Mouse (Mus musculus): ENCODE measurements around the gene Klrb1c. TPM values are rescaled to one million over a fixed set of nuclear protein-coding genes. Genes with fewer than 3 reads are reported as not detected.
A peak's percentile ranks its signal among the peaks of the same experiment; 100 is the strongest.
"Not testable (repeated sequence)": the region's sequence is repeated elsewhere in the genome, so short reads cannot be mapped to it uniquely, and the experiment has no call there.

Klrb1c gene
- polyA plus RNA-seq, 1 experiment from 2014 or later, result not detected

GRCm38 (mm10) chr6:128818083-128818802 is 29.2 kb upstream of the Klrb1c start:
- no peak for ATAC-seq
- no peak for DNase-seq (ENCODE audit: low spot score)
- 77% methylated on average over 4 of the region's 4 CpGs for WGBS
- no peaks in the 10 kb centered on the region for H3K27me3 ChIP-seq (replicated peaks; ENCODE audit: control insufficient read depth, insufficient read depth, low read length)
- no peaks in the 10 kb centered on the region for H3K36me3 ChIP-seq (ENCODE audit: control insufficient read depth, insufficient read depth, low read length)
- H3K9me3 ChIP-seq (replicated peaks; ENCODE audit: control insufficient read depth, low read length), result no peaks in the 10 kb centered on the region
- no peak overlapping the region for H3K4me2 ChIP-seq (ENCODE audit: low read length)
- H3K27ac ChIP-seq (ENCODE audit: low read depth, low read length), result no peak overlapping the region
- H3K9ac ChIP-seq (ENCODE audit: low read length), result no peak overlapping the region
- no peak overlapping the region for H3K4me3 ChIP-seq (ENCODE audit: low read depth, low read length)
- no peaks in the 10 kb centered on the region for H3K4me1 ChIP-seq (ENCODE audit: control insufficient read depth, insufficient read depth, low read length)

DNA sequence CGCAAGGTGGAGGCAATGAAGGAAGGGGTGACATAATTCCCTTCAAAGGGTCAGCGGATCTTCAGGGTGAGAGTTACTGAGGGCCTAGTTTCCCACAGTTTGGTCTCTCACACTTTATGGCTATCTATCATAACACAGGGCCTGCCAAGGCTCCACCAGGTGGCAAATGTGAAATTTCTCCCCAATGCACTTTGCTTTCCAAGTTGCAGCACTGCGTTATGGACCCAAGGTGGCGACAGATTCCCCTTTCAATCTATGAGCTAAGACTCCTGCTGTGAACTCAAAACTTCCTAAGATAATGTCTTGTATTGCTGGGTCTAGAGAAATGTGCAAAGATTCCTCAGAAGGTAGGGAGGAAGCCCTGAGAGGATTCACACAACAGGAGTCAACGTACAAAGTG is 19.5 kb upstream of the Klrb1c start:
- H3K27ac ChIP-seq (ENCODE audit: low read depth, low read length), result no peak overlapping the region
- H3K9me3 ChIP-seq (replicated peaks; ENCODE audit: control insufficient read depth, low read length), result no peaks in the 10 kb centered on the region
- DNase-seq (ENCODE audit: low spot score) (peak; percentile 49), ATAC-seq (no peak)
- 89% methylated on average over 5 of the region's 5 CpGs for WGBS
- no peak overlapping the region for H3K9ac ChIP-seq (ENCODE audit: low read length)
- no peaks in the 10 kb centered on the region for H3K4me1 ChIP-seq (ENCODE audit: control insufficient read depth, insufficient read depth, low read length)
- no peak overlapping the region for H3K4me3 ChIP-seq (ENCODE audit: low read depth, low read length)
- H3K36me3 ChIP-seq (ENCODE audit: control insufficient read depth, insufficient read depth, low read length), result no peaks in the 10 kb centered on the region
- H3K27me3 ChIP-seq (replicated peaks; ENCODE audit: control insufficient read depth, insufficient read depth, low read length), result no peaks in the 10 kb centered on the region
- H3K4me2 ChIP-seq (ENCODE audit: low read length), result no peak overlapping the region

DNA sequence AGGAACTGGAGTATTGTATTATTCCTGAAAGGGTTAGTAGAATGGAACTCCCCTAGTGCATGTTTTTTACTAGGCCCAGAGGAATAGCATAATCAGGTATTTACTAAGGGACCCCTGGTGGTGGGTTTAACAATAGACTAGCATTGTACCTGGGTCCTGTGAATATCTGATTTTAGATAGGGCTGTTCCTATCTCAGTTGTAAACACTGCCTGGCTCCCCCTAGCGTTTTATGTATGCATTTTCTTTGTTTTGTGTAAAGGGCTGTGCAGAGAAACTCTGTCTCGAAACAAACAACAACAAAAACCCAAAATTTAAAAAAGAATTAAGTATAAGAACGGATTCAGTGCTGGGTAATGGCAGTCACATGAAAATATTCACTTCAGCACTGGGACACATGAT is 18.0 kb upstream of the Klrb1c start:
- WGBS, result 66% methylated on average over 3 of the region's 3 CpGs
- DNase-seq (ENCODE audit: low spot score) (peak; percentile 26), ATAC-seq (no peak)
- Histone ChIP-seq H3K27ac (ENCODE audit: low read depth, low read length) (no peak overlapping the region), H3K4me2 (ENCODE audit: low read length) (no peak overlapping the region), H3K27me3 (replicated peaks; ENCODE audit: control insufficient read depth, insufficient read depth, low read length) (no peaks in the 10 kb centered on the region), H3K36me3 (ENCODE audit: control insufficient read depth, insufficient read depth, low read length) (no peaks in the 10 kb centered on the region), H3K4me3 (ENCODE audit: low read depth, low read length) (no peak overlapping the region), H3K4me1 (ENCODE audit: control insufficient read depth, insufficient read depth, low read length) (no peaks in the 10 kb centered on the region), H3K9me3 (replicated peaks; ENCODE audit: control insufficient read depth, low read length) (no peaks in the 10 kb centered on the region), H3K9ac (ENCODE audit: low read length) (no peak overlapping the region)

DNA sequence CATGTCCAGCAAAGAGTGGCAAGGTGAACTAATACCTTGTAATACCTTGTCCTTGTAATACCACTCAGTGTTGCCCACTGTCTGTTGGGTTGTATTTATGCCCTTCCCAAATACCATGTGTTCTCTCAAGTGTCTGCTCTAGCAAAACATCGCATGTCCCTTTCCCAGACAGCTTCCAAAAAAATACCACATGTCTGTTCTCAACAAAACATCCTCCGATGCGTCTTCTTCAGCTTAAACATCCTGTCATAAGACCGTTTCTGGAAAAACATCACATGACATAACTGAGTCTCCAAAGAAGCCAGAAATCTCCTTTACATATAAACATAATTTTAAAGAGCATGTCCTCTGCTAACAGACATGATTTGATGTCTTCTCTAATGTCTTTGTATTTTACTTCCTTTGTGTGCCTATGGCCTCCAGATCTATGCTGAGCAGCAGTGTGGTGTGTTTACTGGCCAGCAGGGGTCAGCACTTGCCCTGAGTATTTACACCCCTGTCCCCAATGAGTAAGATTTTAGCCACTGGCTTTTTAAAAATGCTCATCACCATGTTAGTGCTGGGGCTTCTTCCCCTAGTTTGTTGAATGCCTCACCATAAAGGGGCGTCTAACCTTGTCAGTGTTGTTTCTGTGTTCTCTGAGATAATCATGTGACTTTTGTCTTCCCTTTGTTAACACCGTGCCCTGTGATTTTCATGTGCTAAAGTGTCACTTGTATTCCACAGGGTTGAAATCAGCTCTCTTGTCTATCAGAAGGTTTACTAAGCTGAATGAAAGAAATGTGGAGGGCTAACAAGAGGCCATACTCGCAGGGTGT is 16.0 kb upstream of the Klrb1c start:
- DNase-seq (ENCODE audit: low spot score) (peak; percentile 77), ATAC-seq (peak; percentile 33)
- not testable (repeated sequence) for H3K27me3 ChIP-seq (replicated peaks; ENCODE audit: control insufficient read depth, insufficient read depth, low read length); H3K9me3 ChIP-seq (replicated peaks; ENCODE audit: control insufficient read depth, low read length); H3K4me3 ChIP-seq (ENCODE audit: low read depth, low read length); H3K4me2 ChIP-seq (ENCODE audit: low read length); H3K27ac ChIP-seq (ENCODE audit: low read depth, low read length); H3K36me3 ChIP-seq (ENCODE audit: control insufficient read depth, insufficient read depth, low read length); H3K9ac ChIP-seq (ENCODE audit: low read length); H3K4me1 ChIP-seq (ENCODE audit: control insufficient read depth, insufficient read depth, low read length)
- 62% methylated on average over 7 of the region's 7 CpGs for WGBS

- 8% methylated on average over 26 of the region's 26 CpGs for WGBS
- H3K27me3 ChIP-seq (replicated peaks; ENCODE audit: control insufficient read depth, insufficient read depth, low read length), result no peaks in the 10 kb centered on the region
- H3K4me3 ChIP-seq (ENCODE audit: low read depth, low read length), result peak overlapping the region; percentile 40
- DNase-seq (ENCODE audit: low spot score), result peak; percentile 99
- no peaks in the 10 kb centered on the region for H3K36me3 ChIP-seq (ENCODE audit: control insufficient read depth, insufficient read depth, low read length)
- peak overlapping the region; percentile 66; the same call in 1 of the 2 replicates for H3K27ac ChIP-seq (ENCODE audit: low read depth, low read length)
- peak overlapping the region; percentile 66 for H3K9ac ChIP-seq (ENCODE audit: low read length)
- no peaks in the 10 kb centered on the region for H3K9me3 ChIP-seq (replicated peaks; ENCODE audit: control insufficient read depth, low read length)
- ATAC-seq, result peak; percentile 92
- H3K4me2 ChIP-seq (ENCODE audit: low read length), result peak overlapping the region; percentile 56
- H3K4me1 ChIP-seq (ENCODE audit: control insufficient read depth, insufficient read depth, low read length), result peaks cover 2% of the 10 kb centered on the region; the same call in 1 of the 2 replicates
Observed at GRCm38 (mm10) chr6:128802999-128803857, 14.2 kb upstream of the Klrb1c start.

- WGBS, result 11% methylated on average over 10 of the region's 10 CpGs
- peak overlapping the region; percentile 66 for H3K9ac ChIP-seq (ENCODE audit: low read length)
- ATAC-seq (peak; percentile 40), DNase-seq (ENCODE audit: low spot score) (no peak)
- H3K4me3 ChIP-seq (ENCODE audit: low read depth, low read length), result peak overlapping the region; percentile 40
- peak overlapping the region; percentile 66; the same call in 1 of the 2 replicates for H3K27ac ChIP-seq (ENCODE audit: low read depth, low read length)
- H3K4me2 ChIP-seq (ENCODE audit: low read length), result peak overlapping the region; percentile 56
- H3K27me3 ChIP-seq (replicated peaks; ENCODE audit: control insufficient read depth, insufficient read depth, low read length), result no peaks in the 10 kb centered on the region
- no peaks in the 10 kb centered on the region for H3K9me3 ChIP-seq (replicated peaks; ENCODE audit: control insufficient read depth, low read length)
- H3K36me3 ChIP-seq (ENCODE audit: control insufficient read depth, insufficient read depth, low read length), result no peaks in the 10 kb centered on the region
- H3K4me1 ChIP-seq (ENCODE audit: control insufficient read depth, insufficient read depth, low read length), result peaks cover 4% of the 10 kb centered on the region; the same call in 1 of the 2 replicates
Observed at GRCm38 (mm10) chr6:128802557-128802956, 13.5 kb upstream of the Klrb1c start.

DNA sequence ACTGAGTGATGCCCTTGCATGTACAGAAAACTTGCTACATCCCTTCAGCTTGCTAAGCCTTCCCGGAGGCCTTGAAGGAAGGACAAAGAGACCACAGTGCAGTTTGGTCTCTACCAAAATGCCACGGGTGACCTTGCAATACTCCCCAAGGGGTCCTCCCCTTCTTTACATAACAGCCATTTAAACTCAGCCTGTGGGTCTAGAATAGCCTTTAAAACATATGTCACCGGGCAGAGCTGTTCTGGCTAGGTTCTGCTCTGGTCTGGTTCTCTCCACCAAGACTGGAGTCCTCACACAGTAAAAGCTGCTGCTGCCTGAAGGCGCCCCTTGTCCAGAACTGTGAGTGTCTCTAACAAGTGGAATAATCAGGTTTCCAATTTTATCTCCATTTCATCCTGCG is 11.7 kb upstream of the Klrb1c start:
- not testable (repeated sequence) for H3K9ac ChIP-seq (ENCODE audit: low read length); DNase-seq (ENCODE audit: low spot score); H3K9me3 ChIP-seq (replicated peaks; ENCODE audit: control insufficient read depth, low read length); H3K4me1 ChIP-seq (ENCODE audit: control insufficient read depth, insufficient read depth, low read length); H3K4me3 ChIP-seq (ENCODE audit: low read depth, low read length); H3K36me3 ChIP-seq (ENCODE audit: control insufficient read depth, insufficient read depth, low read length); H3K27ac ChIP-seq (ENCODE audit: low read depth, low read length); ATAC-seq; H3K4me2 ChIP-seq (ENCODE audit: low read length); H3K27me3 ChIP-seq (replicated peaks; ENCODE audit: control insufficient read depth, insufficient read depth, low read length)
- 78% methylated on average over 5 of the region's 5 CpGs for WGBS

- peak overlapping the region; percentile 65 for H3K27ac ChIP-seq (ENCODE audit: low read depth, low read length)
- peak overlapping the region; percentile 59 for H3K9ac ChIP-seq (ENCODE audit: low read length)
- no peaks in the 10 kb centered on the region for H3K9me3 ChIP-seq (replicated peaks; ENCODE audit: control insufficient read depth, low read length)
- H3K4me2 ChIP-seq (ENCODE audit: low read length), result peak overlapping the region; percentile 50
- H3K36me3 ChIP-seq (ENCODE audit: control insufficient read depth, insufficient read depth, low read length), result no peaks in the 10 kb centered on the region
- H3K4me1 ChIP-seq (ENCODE audit: control insufficient read depth, insufficient read depth, low read length), result peaks cover 4% of the 10 kb centered on the region; the same call in 1 of the 2 replicates
- no peak for ATAC-seq
- H3K27me3 ChIP-seq (replicated peaks; ENCODE audit: control insufficient read depth, insufficient read depth, low read length), result no peaks in the 10 kb centered on the region
- WGBS, result 20% methylated on average over 7 of the region's 7 CpGs
- no peak for DNase-seq (ENCODE audit: low spot score)
- peak overlapping the region; percentile 53 for H3K4me3 ChIP-seq (ENCODE audit: low read depth, low read length)
Observed at GRCm38 (mm10) chr6:128799896-128800270, 10.9 kb upstream of the Klrb1c start.
